Mouse (Mus musculus): ENCODE data around the gene Uap1l1. TPM values are rescaled to one million over a fixed set of nuclear protein-coding genes. Genes with fewer than 3 reads are reported as not detected.
A peak's percentile ranks its signal among the peaks of the same experiment; 100 is the strongest.
"Not testable (repeated sequence)": the region's sequence is repeated elsewhere in the genome, so short reads cannot be mapped to it uniquely, and the experiment has no call there.

The Uap1l1 gene
- polyA plus RNA-seq (2011; ENCODE audit: insufficient read depth, insufficient read length, low replicate concordance, missing spikeins), result 20.1 and 62.6 TPM in 2 replicates

- Histone ChIP-seq H3K4me3 (replicated peaks; ENCODE audit: control insufficient read depth, low read depth, low read length) (peak within 1 kb of the TSS; percentile 83), H3K4me1 (ENCODE audit: control insufficient read depth, insufficient read depth, low read length) (peaks cover 3% of the 10 kb centered on the region), H3K27ac (ENCODE audit: control insufficient read depth, insufficient read depth, low read depth, low read length, poor library complexity) (peak within 1 kb of the TSS; percentile 96)
- TF ChIP-seq POLR2A (IDR thresholded peaks at IDR 0.05; ENCODE audit: borderline replicate concordance, control insufficient read depth, low read depth, low read length) (peak; percentile 83; the same call in 1 of the 2 replicates), CTCF (IDR thresholded peaks at IDR 0.05; ENCODE audit: control insufficient read depth, insufficient read depth, low read length) (no peak)
- WGBS, result under 1% methylated on average over 54 of the region's 54 CpGs
Measured at GRCm38 (mm10) chr2:25365091-25365761, at the start of gene Uap1l1. Gene Uap1l1 (minus strand): TSS chr2:25365682.

GRCm38 (mm10) chr2:25413436-25413835 is 48.0 kb upstream of the Uap1l1 start:
- not testable (repeated sequence) for H3K4me3 ChIP-seq (replicated peaks; ENCODE audit: control insufficient read depth, low read depth, low read length); H3K27ac ChIP-seq (ENCODE audit: control insufficient read depth, insufficient read depth, low read depth, low read length, poor library complexity); H3K4me1 ChIP-seq (ENCODE audit: control insufficient read depth, insufficient read depth, low read length)

- no peaks in the 10 kb centered on the region for H3K4me1 ChIP-seq (ENCODE audit: control insufficient read depth, insufficient read depth, low read length)
- no peak overlapping the region for H3K4me3 ChIP-seq (replicated peaks; ENCODE audit: control insufficient read depth, low read depth, low read length)
- H3K27ac ChIP-seq (ENCODE audit: control insufficient read depth, insufficient read depth, low read depth, low read length, poor library complexity), result no peak overlapping the region
- TF ChIP-seq POLR2A (IDR thresholded peaks at IDR 0.05; ENCODE audit: borderline replicate concordance, control insufficient read depth, low read depth, low read length) (no peak), CTCF (IDR thresholded peaks at IDR 0.05; ENCODE audit: control insufficient read depth, insufficient read depth, low read length) (no peak)
- 82% methylated on average over 10 of the region's 10 CpGs for WGBS
Measured at GRCm38 (mm10) chr2:25408908-25409307, 43.4 kb upstream of the Uap1l1 start.

- no peak overlapping the region for H3K4me3 ChIP-seq (replicated peaks; ENCODE audit: control insufficient read depth, low read depth, low read length)
- TF ChIP-seq CTCF (IDR thresholded peaks at IDR 0.05; ENCODE audit: control insufficient read depth, insufficient read depth, low read length), result no peak
- no peak for TF ChIP-seq POLR2A (IDR thresholded peaks at IDR 0.05; ENCODE audit: borderline replicate concordance, control insufficient read depth, low read depth, low read length)
- no peaks in the 10 kb centered on the region for H3K4me1 ChIP-seq (ENCODE audit: control insufficient read depth, insufficient read depth, low read length)
- WGBS, result 74% methylated on average over 4 of the region's 4 CpGs
- no peak overlapping the region for H3K27ac ChIP-seq (ENCODE audit: control insufficient read depth, insufficient read depth, low read depth, low read length, poor library complexity)
Measured at GRCm38 (mm10) chr2:25403994-25404393, 38.5 kb upstream of the Uap1l1 start.

- TF ChIP-seq POLR2A (IDR thresholded peaks at IDR 0.05; ENCODE audit: borderline replicate concordance, control insufficient read depth, low read depth, low read length), result no peak
- no peak for TF ChIP-seq CTCF (IDR thresholded peaks at IDR 0.05; ENCODE audit: control insufficient read depth, insufficient read depth, low read length)
- 5% methylated on average over 54 of the region's 54 CpGs for WGBS
- H3K4me1 ChIP-seq (ENCODE audit: control insufficient read depth, insufficient read depth, low read length), result no peaks in the 10 kb centered on the region
- no peak overlapping the region for H3K27ac ChIP-seq (ENCODE audit: control insufficient read depth, insufficient read depth, low read depth, low read length, poor library complexity)
- no peak overlapping the region for H3K4me3 ChIP-seq (replicated peaks; ENCODE audit: control insufficient read depth, low read depth, low read length)
Measured at GRCm38 (mm10) chr2:25402972-25403601, 37.6 kb upstream of the Uap1l1 start.

GRCm38 (mm10) chr2:25402377-25402971 is 37.0 kb upstream of the Uap1l1 start:
- TF ChIP-seq CTCF (IDR thresholded peaks at IDR 0.05; ENCODE audit: control insufficient read depth, insufficient read depth, low read length) (peak; percentile 80), POLR2A (IDR thresholded peaks at IDR 0.05; ENCODE audit: borderline replicate concordance, control insufficient read depth, low read depth, low read length) (no peak)
- no peak overlapping the region for H3K4me3 ChIP-seq (replicated peaks; ENCODE audit: control insufficient read depth, low read depth, low read length)
- H3K4me1 ChIP-seq (ENCODE audit: control insufficient read depth, insufficient read depth, low read length), result no peaks in the 10 kb centered on the region
- no peak overlapping the region for H3K27ac ChIP-seq (ENCODE audit: control insufficient read depth, insufficient read depth, low read depth, low read length, poor library complexity)
- WGBS, result under 1% methylated on average over 13 of the region's 13 CpGs

- TF ChIP-seq CTCF (IDR thresholded peaks at IDR 0.05; ENCODE audit: control insufficient read depth, insufficient read depth, low read length) (peak; percentile 53; the same call in 1 of the 2 replicates), POLR2A (IDR thresholded peaks at IDR 0.05; ENCODE audit: borderline replicate concordance, control insufficient read depth, low read depth, low read length) (no peak)
- Histone ChIP-seq H3K4me1 (ENCODE audit: control insufficient read depth, insufficient read depth, low read length) (no peaks in the 10 kb centered on the region), H3K4me3 (replicated peaks; ENCODE audit: control insufficient read depth, low read depth, low read length) (no peak overlapping the region), H3K27ac (ENCODE audit: control insufficient read depth, insufficient read depth, low read depth, low read length, poor library complexity) (no peak overlapping the region)
- WGBS, result 6% methylated on average over 17 of the region's 17 CpGs
Measured at GRCm38 (mm10) chr2:25400764-25401163, 35.3 kb upstream of the Uap1l1 start.

GRCm38 (mm10) chr2:25400291-25400690 is 34.8 kb upstream of the Uap1l1 start:
- Histone ChIP-seq H3K4me3 (replicated peaks; ENCODE audit: control insufficient read depth, low read depth, low read length) (no peak overlapping the region), H3K27ac (ENCODE audit: control insufficient read depth, insufficient read depth, low read depth, low read length, poor library complexity) (no peak overlapping the region), H3K4me1 (ENCODE audit: control insufficient read depth, insufficient read depth, low read length) (no peaks in the 10 kb centered on the region)
- TF ChIP-seq CTCF (IDR thresholded peaks at IDR 0.05; ENCODE audit: control insufficient read depth, insufficient read depth, low read length) (no peak), POLR2A (IDR thresholded peaks at IDR 0.05; ENCODE audit: borderline replicate concordance, control insufficient read depth, low read depth, low read length) (no peak)
- 27% methylated on average over 16 of the region's 16 CpGs for WGBS
